Mouse (Mus musculus) neural tube, embryonic 15.5 days (tissue): ENCODE data around the gene Hoxc8. TPM values are rescaled to one million over a fixed set of nuclear protein-coding genes. Genes with fewer than 3 reads are reported as not detected.
A peak's percentile ranks its signal among the peaks of the same experiment; 100 is the strongest.

Source experiments
- ATAC-seq: fragments of 200-750 bp; cut with Nextera tagmentation; 2 replicates; pipeline ENCODE4 v1.8.0; 2017; ENCODE audit warnings: mild to moderate bottlenecking, moderate TSS enrichment, moderate library complexity; ENCODE audit not compliant: low FRiP score
- H3K27ac ChIP-seq: fragments of 300-500 bp; sonication (generic); replicated peaks from 2 replicates; pipeline ENCODE4 v1.5.1; 2015; ENCODE audit warnings: mild to moderate bottlenecking, inconsistent platforms
- H3K27me3 ChIP-seq: fragments of 300-500 bp; sonication (generic); replicated peaks from 2 replicates; pipeline ENCODE4 v1.6.1; 2015; ENCODE audit warnings: inconsistent platforms
- H3K36me3 ChIP-seq: fragments of 300-500 bp; sonication (generic); 2 replicates; pipeline ENCODE4 v1.6.1; 2015; ENCODE audit warnings: inconsistent platforms
- H3K4me1 ChIP-seq: fragments of 300-500 bp; sonication (generic); 2 replicates; pipeline ENCODE4 v1.6.1; 2015; ENCODE audit warnings: inconsistent platforms
- H3K4me2 ChIP-seq: fragments of 300-500 bp; sonication (generic); 2 replicates; pipeline ENCODE4 v1.6.1; 2015; ENCODE audit warnings: inconsistent platforms, mild to moderate bottlenecking, moderate library complexity
- H3K4me3 ChIP-seq: fragments of 300-500 bp; sonication (generic); replicated peaks from 2 replicates; pipeline ENCODE4 v1.5.1; 2015; ENCODE audit warnings: mild to moderate bottlenecking, inconsistent platforms
- H3K9ac ChIP-seq: fragments of 300-500 bp; sonication (generic); replicated peaks from 2 replicates; pipeline ENCODE4 v1.6.1; 2015; ENCODE audit warnings: mild to moderate bottlenecking, inconsistent platforms
- H3K9me3 ChIP-seq: fragments of 300-500 bp; sonication (generic); replicated peaks from 2 replicates; pipeline ENCODE4 v1.6.1; 2016; ENCODE audit warnings: inconsistent platforms
- WGBS: fragments of 180-500 bp; shearing (Covaris S2); methylation state at CpG from one replicate; pipeline ENCODE4 v1.1.7; 2015; ENCODE audit warnings: mixed read lengths; 5-methylcytosine and 5-hydroxymethylcytosine counted together
- polyA plus RNA-seq: library from polyadenylated mRNA; unstranded; fragments of >200 nt; fragmentation: Nextera tagmentation; extraction: Ambion mirVana; gene quantifications from 2 replicates; pipeline ENCODE4 v1.2.1, GENCODE M21; 2015

Hoxc8 gene
- polyA plus RNA-seq, 1 experiment from 2014 or later: 108 TPM

- Histone ChIP-seq H3K9me3 (no peaks in the 10 kb centered on the region), H3K4me3 (peak overlapping the region; percentile 43), H3K27me3 (peaks cover 69% of the 10 kb centered on the region), H3K4me1 (peaks cover 10% of the 10 kb centered on the region), H3K9ac (peak overlapping the region; percentile 59), H3K27ac (peak overlapping the region; percentile 77), H3K4me2 (peak overlapping the region; percentile 51), H3K36me3 (no peaks in the 10 kb centered on the region)
- no peak for ATAC-seq
- WGBS: under 1% methylated on average over 28 of the region's 28 CpGs
These were observed 35.4 kb upstream of the Hoxc8 start for GRCm38 (mm10) chr15:102955007-102955382.

DNA sequence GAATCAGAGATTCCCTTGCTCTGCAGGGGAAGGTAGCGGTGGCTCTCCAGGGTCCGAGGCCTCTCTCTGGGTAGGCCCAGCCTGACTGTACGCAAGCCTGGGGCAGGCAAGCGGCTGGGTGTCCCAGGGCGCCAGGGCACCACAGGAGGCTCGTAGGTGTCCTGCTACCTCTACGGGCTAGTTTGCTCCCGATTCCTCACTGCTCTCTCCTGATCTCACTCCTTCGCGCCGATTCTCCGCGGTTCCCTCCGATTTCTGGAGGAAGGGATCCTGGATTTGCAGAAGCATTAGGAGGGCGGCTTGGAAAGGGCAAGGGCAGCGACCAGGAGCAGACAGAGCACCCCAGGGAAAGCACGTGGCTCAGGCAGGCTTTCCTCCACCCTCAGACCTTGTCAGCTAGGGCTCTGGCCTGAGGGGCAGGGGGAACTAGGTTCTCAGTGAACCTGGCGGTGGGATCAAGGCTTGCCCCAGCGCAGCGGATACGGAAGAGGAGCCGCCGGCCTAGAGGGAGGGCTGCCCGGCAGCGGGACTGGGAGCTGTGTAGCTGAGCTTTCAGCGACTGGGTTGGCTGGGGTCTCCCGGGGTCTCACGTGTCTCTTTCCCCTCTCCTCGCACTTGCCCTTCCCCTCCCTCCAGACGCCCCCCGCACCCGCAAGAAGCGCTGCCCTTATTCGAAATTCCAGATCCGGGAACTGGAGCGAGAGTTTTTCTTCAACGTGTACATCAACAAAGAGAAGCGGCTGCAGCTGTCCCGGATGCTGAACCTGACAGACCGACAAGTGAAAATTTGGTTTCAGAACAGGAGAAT is 34.4 kb upstream of the Hoxc8 start:
- peak overlapping the region; percentile 43 for H3K4me3 ChIP-seq
- H3K9me3 ChIP-seq: no peaks in the 10 kb centered on the region
- H3K9ac ChIP-seq: peak overlapping the region; percentile 43
- peak overlapping the region; percentile 77 for H3K27ac ChIP-seq
- H3K4me2 ChIP-seq: peak overlapping the region; percentile 51
- peaks cover 71% of the 10 kb centered on the region for H3K27me3 ChIP-seq
- no peak for ATAC-seq
- H3K36me3 ChIP-seq: no peaks in the 10 kb centered on the region
- WGBS: 2% methylated on average over 40 of the region's 40 CpGs
- H3K4me1 ChIP-seq: peaks cover 15% of the 10 kb centered on the region

DNA sequence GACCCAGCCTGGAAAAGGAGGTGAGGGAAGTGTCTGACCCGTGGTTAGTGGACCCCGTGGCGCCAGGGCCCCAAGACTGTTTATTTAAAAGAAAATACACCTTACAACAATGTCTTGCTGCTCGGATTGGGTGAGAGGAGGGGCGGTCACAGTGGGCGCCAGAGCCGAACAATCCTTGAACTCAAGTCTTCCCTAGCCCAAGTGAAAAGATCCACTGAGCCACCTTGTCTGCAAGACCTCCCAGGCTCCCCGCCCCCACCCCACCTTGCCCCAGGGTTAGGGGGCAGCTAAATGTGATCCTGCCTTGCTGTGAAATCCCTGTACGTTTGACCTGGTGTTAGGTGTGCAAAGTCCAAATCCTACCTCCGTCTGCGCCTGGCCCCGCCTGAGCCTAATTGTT is 33.5 kb upstream of the Hoxc8 start:
- whole genome bisulfite sequencing: 4% methylated on average over 12 of the region's 12 CpGs
- peak overlapping the region; percentile 8; the same call in 1 of the 2 replicates for H3K9ac ChIP-seq
- peaks cover 15% of the 10 kb centered on the region for H3K4me1 ChIP-seq
- ATAC-seq: no peak
- peak overlapping the region; percentile 51 for H3K4me2 ChIP-seq
- H3K27me3 ChIP-seq: peaks cover 70% of the 10 kb centered on the region
- H3K27ac ChIP-seq: peak overlapping the region; percentile 77; the same call in 1 of the 2 replicates
- no peaks in the 10 kb centered on the region for H3K9me3 ChIP-seq
- peak overlapping the region; percentile 43 for H3K4me3 ChIP-seq
- H3K36me3 ChIP-seq: no peaks in the 10 kb centered on the region

DNA sequence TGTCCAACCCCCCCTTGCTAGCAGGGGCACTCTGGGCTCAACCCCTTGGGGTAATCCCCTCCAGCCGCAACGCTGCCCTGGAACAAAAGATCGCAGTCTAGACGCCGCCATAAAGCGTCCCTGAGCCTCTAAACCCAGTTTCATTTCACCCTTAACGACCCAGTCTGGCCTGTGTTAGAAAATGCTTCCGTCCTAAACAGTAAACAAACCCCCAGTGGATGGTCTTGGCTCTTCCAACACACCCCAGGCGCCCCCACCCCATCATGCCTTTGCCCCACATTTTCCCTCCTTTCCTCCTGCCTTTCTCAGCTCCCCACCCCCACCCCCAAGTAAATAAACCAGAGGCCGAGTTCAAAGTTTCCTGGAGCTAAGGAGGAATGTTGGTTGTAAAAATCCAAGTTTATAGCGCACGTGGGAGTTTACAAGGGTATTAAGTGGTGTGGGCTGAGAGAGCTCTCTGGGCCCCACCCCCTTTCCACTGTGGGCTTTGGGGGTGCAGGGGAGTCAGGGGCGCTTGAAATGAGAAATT is 30.7 kb upstream of the Hoxc8 start:
- peak overlapping the region; percentile 43 for H3K4me2 ChIP-seq
- 2% methylated on average over 13 of the region's 13 CpGs for WGBS
- peak overlapping the region; percentile 65 for H3K27ac ChIP-seq
- H3K27me3 ChIP-seq: peaks cover 63% of the 10 kb centered on the region
- H3K9ac ChIP-seq: 0 out of 2 replicates have a peak overlapping the region, but pooled peaks have one; percentile 5
- no peaks in the 10 kb centered on the region for H3K36me3 ChIP-seq
- peak overlapping the region; percentile 10 for H3K4me3 ChIP-seq
- no peaks in the 10 kb centered on the region for H3K9me3 ChIP-seq
- ATAC-seq: no peak
- H3K4me1 ChIP-seq: peaks cover 27% of the 10 kb centered on the region

GRCm38 (mm10) chr15:102961728-102962127 is 28.7 kb upstream of the Hoxc8 start:
- Histone ChIP-seq H3K4me1 (peaks cover 28% of the 10 kb centered on the region), H3K4me2 (peak overlapping the region; percentile 31), H3K9ac (no peak overlapping the region), H3K27ac (peak overlapping the region; percentile 48), H3K4me3 (no peak overlapping the region), H3K27me3 (peaks cover 70% of the 10 kb centered on the region), H3K36me3 (no peaks in the 10 kb centered on the region), H3K9me3 (no peaks in the 10 kb centered on the region)
- 8% methylated on average over 6 of the region's 6 CpGs for WGBS
- no peak for ATAC-seq

DNA sequence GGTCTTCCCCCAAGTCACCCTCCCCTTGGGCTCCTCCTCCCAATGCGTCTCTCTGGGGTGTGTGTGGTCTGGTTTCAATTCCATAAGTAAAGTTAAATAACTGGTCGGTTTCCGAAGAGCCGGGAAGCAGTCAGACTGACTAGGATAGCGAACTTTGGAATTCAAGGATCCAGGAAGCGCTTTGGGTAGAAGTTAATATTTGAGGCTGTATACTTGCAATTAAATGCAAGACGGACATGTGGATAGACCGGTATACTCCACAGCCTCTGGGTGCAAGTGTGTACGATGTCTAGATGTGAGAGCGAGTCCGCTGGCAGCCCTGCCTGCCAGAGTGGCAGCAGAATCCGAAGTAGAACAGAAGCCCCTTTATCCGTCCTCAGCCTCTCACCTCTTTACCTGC is 27.9 kb upstream of the Hoxc8 start:
- 7% methylated on average over 13 of the region's 13 CpGs for WGBS
- no peaks in the 10 kb centered on the region for H3K9me3 ChIP-seq
- peak overlapping the region; percentile 14 for H3K4me3 ChIP-seq
- no peaks in the 10 kb centered on the region for H3K36me3 ChIP-seq
- peaks cover 31% of the 10 kb centered on the region for H3K4me1 ChIP-seq
- peak overlapping the region; percentile 67; the same call in 1 of the 2 replicates for H3K27ac ChIP-seq
- 0 out of 2 replicates have a peak overlapping the region, but pooled peaks have one; percentile 2 for H3K9ac ChIP-seq
- ATAC-seq: no peak
- peak overlapping the region; percentile 70 for H3K4me2 ChIP-seq
- H3K27me3 ChIP-seq: peaks cover 64% of the 10 kb centered on the region

- ATAC-seq: no peak
- WGBS: 9% methylated on average over 8 of the region's 8 CpGs
- 0 out of 2 replicates have a peak overlapping the region, but pooled peaks have one; percentile 14 for H3K9ac ChIP-seq
- peaks cover 61% of the 10 kb centered on the region for H3K27me3 ChIP-seq
- H3K4me1 ChIP-seq: peaks cover 31% of the 10 kb centered on the region
- no peaks in the 10 kb centered on the region for H3K36me3 ChIP-seq
- peak overlapping the region; percentile 70 for H3K4me2 ChIP-seq
- no peaks in the 10 kb centered on the region for H3K9me3 ChIP-seq
- peak overlapping the region; percentile 14 for H3K4me3 ChIP-seq
- peak overlapping the region; percentile 67 for H3K27ac ChIP-seq
These were observed 27.1 kb upstream of the Hoxc8 start for GRCm38 (mm10) chr15:102963259-102963658.

- H3K27me3 ChIP-seq: peaks cover 59% of the 10 kb centered on the region
- 3% methylated on average over 28 of the region's 28 CpGs for WGBS
- H3K4me2 ChIP-seq: peak overlapping the region; percentile 70
- peak overlapping the region; percentile 67 for H3K27ac ChIP-seq
- peaks cover 33% of the 10 kb centered on the region for H3K4me1 ChIP-seq
- 0 out of 2 replicates have a peak overlapping the region, but pooled peaks have one; percentile 14 for H3K9ac ChIP-seq
- no peak for ATAC-seq
- H3K4me3 ChIP-seq: peak overlapping the region; percentile 49
- H3K9me3 ChIP-seq: no peaks in the 10 kb centered on the region
- no peaks in the 10 kb centered on the region for H3K36me3 ChIP-seq
These were observed 26.5 kb upstream of the Hoxc8 start for GRCm38 (mm10) chr15:102963671-102964640.

DNA sequence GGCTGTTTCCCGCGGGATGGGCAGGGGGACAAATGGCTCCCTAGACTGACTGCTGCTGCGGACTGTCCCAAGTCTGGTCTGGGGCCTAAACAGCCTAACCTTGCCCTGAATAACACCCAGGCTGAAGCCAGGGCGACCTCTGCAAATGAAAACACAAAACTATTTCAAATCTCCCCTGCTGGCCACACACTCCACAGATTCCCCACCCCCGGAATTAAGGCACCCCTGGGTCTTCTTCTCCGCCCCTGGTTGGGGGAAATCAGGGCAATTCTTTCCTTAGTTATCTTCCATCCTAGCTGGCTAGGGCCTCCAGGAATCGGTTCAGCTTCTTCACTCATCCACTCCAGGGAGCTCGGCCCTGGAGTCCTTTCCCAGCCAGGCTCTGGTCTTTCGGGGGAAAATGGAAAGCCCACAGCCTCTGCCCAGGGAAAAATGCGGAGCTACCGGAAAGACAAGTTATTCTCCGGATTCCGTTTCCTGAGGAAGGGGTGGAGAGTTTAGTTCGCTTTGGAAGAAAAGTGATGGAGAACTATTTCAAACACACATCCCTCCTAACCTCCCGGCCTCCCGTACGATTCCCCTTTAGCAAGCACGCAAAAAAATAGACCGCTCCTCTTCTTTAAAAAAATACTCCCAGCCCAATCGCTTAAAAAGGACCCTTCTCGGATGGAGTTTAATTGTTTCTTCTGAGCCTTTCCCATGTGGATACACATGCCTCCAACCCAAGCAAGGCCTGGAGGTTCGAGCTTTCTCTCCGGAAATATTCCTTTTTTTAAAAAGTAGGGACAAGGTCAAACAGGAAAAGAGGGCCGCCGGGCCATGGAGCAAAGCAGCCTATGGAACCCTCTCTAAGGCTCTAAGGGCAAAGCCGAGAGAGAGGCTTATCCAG is 25.2 kb upstream of the Hoxc8 start:
- peak overlapping the region; percentile 67 for H3K27ac ChIP-seq
- WGBS: 12% methylated on average over 26 of the region's 26 CpGs
- peaks cover 55% of the 10 kb centered on the region for H3K27me3 ChIP-seq
- H3K9me3 ChIP-seq: no peaks in the 10 kb centered on the region
- no peak for ATAC-seq
- H3K4me1 ChIP-seq: peaks cover 35% of the 10 kb centered on the region
- no peaks in the 10 kb centered on the region for H3K36me3 ChIP-seq
- H3K9ac ChIP-seq: peak overlapping the region; percentile 26
- peak overlapping the region; percentile 49 for H3K4me3 ChIP-seq
- peak overlapping the region; percentile 70 for H3K4me2 ChIP-seq

DNA sequence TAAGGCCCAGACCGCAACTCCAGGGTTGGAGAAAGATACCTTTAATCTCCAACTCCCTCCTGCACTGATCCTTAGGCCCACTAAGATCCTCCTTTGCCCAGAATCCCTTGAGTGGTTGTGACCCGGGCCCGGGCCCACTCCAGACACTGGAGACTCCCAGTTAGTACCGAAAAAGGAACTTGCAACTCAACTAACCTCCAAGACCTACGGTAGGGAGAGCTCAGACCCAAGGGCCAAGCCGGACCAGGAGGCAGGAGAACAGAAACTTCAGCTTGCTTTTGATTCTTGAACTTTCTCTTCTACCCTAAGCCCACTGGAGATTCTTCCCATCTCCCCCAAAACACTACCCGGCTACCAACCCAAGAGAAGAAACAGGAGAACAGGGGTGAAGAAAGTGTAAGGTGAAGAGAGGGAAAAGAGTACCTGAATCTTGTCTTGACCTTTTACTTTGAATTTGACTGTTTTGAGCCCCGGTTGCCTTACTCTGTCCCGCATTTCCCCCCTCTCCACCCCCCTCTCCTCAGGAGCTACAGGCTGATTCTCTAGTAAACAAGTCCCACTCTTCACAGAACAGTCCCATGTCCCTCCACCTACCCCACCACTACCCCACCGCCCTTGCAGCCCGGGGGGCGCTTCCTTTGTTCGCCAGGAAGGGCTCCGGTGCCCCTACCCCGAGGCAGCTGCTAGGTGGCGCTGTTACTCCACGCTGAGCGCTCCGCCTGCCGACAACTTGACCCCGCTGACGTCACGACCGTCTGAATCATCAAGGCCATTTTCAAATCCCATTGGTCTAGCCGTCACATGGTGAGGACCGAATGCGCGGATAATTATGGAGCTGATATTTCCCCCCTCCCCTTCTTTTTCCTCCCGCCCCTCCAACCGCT is 24.3 kb upstream of the Hoxc8 start:
- Histone ChIP-seq H3K9me3 (no peaks in the 10 kb centered on the region), H3K4me2 (peak overlapping the region; percentile 70), H3K36me3 (no peaks in the 10 kb centered on the region), H3K4me3 (peak overlapping the region; percentile 49), H3K27ac (peak overlapping the region; percentile 85), H3K9ac (peak overlapping the region; percentile 68), H3K27me3 (peaks cover 52% of the 10 kb centered on the region), H3K4me1 (peaks cover 37% of the 10 kb centered on the region)
- 3% methylated on average over 28 of the region's 30 CpGs for WGBS
- peak; percentile 89 for ATAC-seq
